Mouse (Mus musculus) megakaryocyte-erythroid progenitor cell, adult 5 weeks (primary cell): ENCODE results near the gene Zfp988. TPM values are rescaled to one million over a fixed set of nuclear protein-coding genes. Genes with fewer than 3 reads are reported as not detected.

Experiments
- polyA plus RNA-seq: library from polyadenylated mRNA; stranded (reverse); fragments of >175 nt; gene quantifications from 2 replicates; pipeline ENCODE4 v1.2.3, GENCODE M21; 2012

Gene Zfp988
- 0.02 TPM in 1 of 2 replicates, not detected in the other for polyA plus RNA-seq

DNA sequence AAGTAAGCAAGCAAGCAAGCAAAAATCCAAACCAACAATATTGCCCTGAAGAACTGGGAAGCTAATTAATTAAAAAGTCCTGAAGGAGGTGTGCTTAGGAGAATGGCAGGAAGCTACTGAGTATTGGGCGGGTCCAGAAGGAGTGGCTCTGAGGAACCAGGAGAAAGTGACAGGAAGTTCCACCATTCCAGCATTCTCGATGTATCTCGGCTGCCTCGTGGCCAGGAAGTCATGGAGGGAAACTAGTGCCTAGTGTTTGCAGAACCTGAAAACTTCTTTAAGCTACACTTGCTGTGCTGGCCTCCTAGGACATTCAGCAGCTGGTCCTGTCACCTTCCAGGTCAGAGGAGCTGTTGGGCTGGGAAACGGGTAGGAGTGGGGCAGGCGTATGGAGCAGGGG lies at the start of gene Zfp988:
Gene Zfp988 (plus strand): TSS at position 239 of the 400 bp plus-strand sequence.

DNA sequence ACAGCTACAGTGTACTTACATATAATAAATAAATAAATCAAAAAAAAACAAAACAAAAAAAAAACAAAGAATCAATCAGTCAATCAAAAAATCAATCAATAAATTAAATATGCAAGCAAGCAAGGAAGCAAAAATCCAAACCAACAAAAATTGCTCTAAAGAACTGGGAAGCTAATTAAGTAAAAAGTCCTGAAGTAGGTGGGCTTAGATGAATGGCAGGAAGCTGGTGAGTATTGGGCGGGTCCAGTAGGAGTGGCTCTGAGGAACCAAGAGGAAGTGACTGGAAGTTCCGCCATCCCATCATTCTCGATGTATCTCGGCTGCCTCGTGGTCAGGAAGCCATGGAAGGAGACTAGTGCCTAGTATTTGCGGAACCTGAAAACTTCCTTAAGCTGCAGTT lies 55.5 kb downstream of the Zfp988 start, which contains the start of gene Zfp978:
Gene Zfp978 (plus strand): TSS at position 301 of the 400 bp plus-strand sequence.

Other genes starting within 250 kb of the Zfp988 start
- 0.82 and 1.2 TPM in 2 replicates for gene Zfp991, start 173.6 kb upstream of the Zfp988 start, polyA plus RNA-seq
- gene Zfp978, start 55.6 kb downstream of the Zfp988 start, polyA plus RNA-seq, result not detected in 2 replicates
- gene Zfp982, start 186.7 kb downstream of the Zfp988 start, polyA plus RNA-seq, result 0.35 and 0.71 TPM in 2 replicates
- 0.08 TPM in 1 of 2 replicates, not detected in the other for gene Gm16503, start 234.5 kb downstream of the Zfp988 start, polyA plus RNA-seq
- 0.03 TPM in 1 of 2 replicates, not detected in the other for gene Zfp985, start 247.6 kb downstream of the Zfp988 start, polyA plus RNA-seq